Mouse (Mus musculus) urinary bladder, postnatal 4 days (tissue): Measurements from ENCODE around the gene Gldc.

Experiments
- DNase-seq, 2 experiments: peaks; one replicate each; pipeline ENCODE4 v3.0.0; 2021 to 2022; ENCODE audit warnings: low spot score in 2 of 2

Gldc gene

GRCm38 (mm10) chr19:30158189-30158588 lies 17.0 kb downstream of the Gldc start:
- no peak for DNase-seq

GRCm38 (mm10) chr19:30157031-30157687 lies 18.1 kb downstream of the Gldc start:
- DNase-seq, result no peak

- no peak for DNase-seq
Observed at GRCm38 (mm10) chr19:30153729-30154128, 21.5 kb downstream of the Gldc start.

GRCm38 (mm10) chr19:30151290-30151689 lies 23.9 kb downstream of the Gldc start:
- no peak for DNase-seq

GRCm38 (mm10) chr19:30149238-30149805 lies 25.9 kb downstream of the Gldc start:
- no peak for DNase-seq

- no peak for DNase-seq
Observed at GRCm38 (mm10) chr19:30147306-30147705, 27.9 kb downstream of the Gldc start.

GRCm38 (mm10) chr19:30146761-30147160 lies 28.5 kb downstream of the Gldc start:
- DNase-seq, result no peak

GRCm38 (mm10) chr19:30145106-30145505 lies 30.1 kb downstream of the Gldc start:
- DNase-seq, result no peak

GRCm38 (mm10) chr19:30136308-30136707 lies 38.9 kb downstream of the Gldc start:
- no peak for DNase-seq

GRCm38 (mm10) chr19:30128177-30128576 lies 47.1 kb downstream of the Gldc start:
- no peak for DNase-seq

GRCm38 (mm10) chr19:30125670-30126059 lies 49.6 kb downstream of the Gldc start:
- no peak for DNase-seq

GRCm38 (mm10) chr19:30124999-30125669 lies 50.1 kb downstream of the Gldc start:
- no peak for DNase-seq

GRCm38 (mm10) chr19:30118344-30119312 lies 56.6 kb downstream of the Gldc start:
- no peak for DNase-seq

GRCm38 (mm10) chr19:30117775-30118174 lies 57.5 kb downstream of the Gldc start:
- DNase-seq, result no peak

GRCm38 (mm10) chr19:30117241-30117640 lies 58.0 kb downstream of the Gldc start:
- DNase-seq, result no peak

GRCm38 (mm10) chr19:30115606-30116005 lies 59.6 kb downstream of the Gldc start:
- no peak for DNase-seq

- peak in 1 of 2 experiments; percentile 33 for DNase-seq
Observed at GRCm38 (mm10) chr19:30114919-30115441, 60.2 kb downstream of the Gldc start.

GRCm38 (mm10) chr19:30112961-30113688 lies 62.1 kb downstream of the Gldc start:
- no peak for DNase-seq

GRCm38 (mm10) chr19:30111421-30111820 lies 63.8 kb downstream of the Gldc start:
- no peak for DNase-seq

GRCm38 (mm10) chr19:30109122-30109521 lies 66.1 kb downstream of the Gldc start:
- no peak for DNase-seq

GRCm38 (mm10) chr19:30108616-30109015 lies 66.6 kb downstream of the Gldc start:
- no peak for DNase-seq
